Mouse (Mus musculus): Measurements from ENCODE around the gene Macrod2. TPM values are rescaled to one million over a fixed set of nuclear protein-coding genes. Genes with fewer than 3 reads are reported as not detected.

The Macrod2 gene
- polyA plus RNA-seq, 1 experiment: 16.3 TPM

DNA sequence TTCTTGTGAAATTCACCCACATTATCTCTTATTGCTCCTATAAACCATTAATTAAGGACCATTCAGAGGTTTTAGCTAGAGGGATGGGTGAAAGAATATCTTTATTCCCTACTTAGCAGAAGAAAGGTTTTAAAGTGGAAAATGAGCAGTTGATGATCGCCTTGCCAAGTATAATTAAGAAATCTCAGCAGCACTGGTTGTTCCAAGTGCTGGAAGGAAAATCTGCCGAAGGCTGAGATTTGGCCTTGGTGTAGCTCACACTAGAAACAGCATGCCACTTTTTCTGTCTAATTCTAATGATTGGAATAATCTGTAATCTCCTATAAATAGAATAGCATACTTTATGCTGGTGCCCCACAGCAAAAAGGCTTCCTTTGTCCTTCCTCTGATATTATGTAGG, 993.5 kb downstream of the Macrod2 start:
- Histone ChIP-seq H3K36me3 (ENCODE audit: control insufficient read depth, insufficient read depth, low read length) (no peaks in the 10 kb centered on the region), H3K4me1 (ENCODE audit: control insufficient read depth, insufficient read depth, low read length) (no peaks in the 10 kb centered on the region), H3K27me3 (ENCODE audit: control insufficient read depth, insufficient read depth, low read length) (no peaks in the 10 kb centered on the region), H3K27ac (ENCODE audit: control insufficient read depth, insufficient read depth, low read depth, low read length) (no peak overlapping the region), H3K4me3 (ENCODE audit: control insufficient read depth, low read depth, low read length) (no peak overlapping the region)
- no peak for TF ChIP-seq CTCF (IDR thresholded peaks at IDR 0.05; ENCODE audit: control insufficient read depth, insufficient read depth, insufficient replicate concordance, low read depth, low read length)

DNA sequence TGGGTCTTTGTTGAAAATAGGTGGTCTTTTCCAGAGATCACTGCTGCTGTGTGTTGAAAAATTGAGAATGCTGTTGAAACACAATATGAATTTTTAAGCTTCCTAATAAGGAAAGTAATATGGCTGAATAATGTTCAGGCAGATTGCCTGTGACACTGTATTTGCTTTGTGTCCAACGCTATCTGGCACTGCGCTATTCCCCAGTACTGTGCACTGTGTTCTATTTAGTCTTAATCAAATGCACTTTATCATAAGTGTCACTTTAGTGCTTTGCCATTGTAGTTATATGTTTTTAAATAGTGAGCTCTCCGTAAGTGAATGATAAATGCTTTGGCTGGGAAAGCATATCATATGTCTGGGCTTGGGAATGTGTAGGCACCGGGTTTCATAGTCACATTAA, 996.1 kb downstream of the Macrod2 start:
- Histone ChIP-seq H3K27ac (ENCODE audit: control insufficient read depth, insufficient read depth, low read depth, low read length) (no peak overlapping the region), H3K4me3 (ENCODE audit: control insufficient read depth, low read depth, low read length) (no peak overlapping the region), H3K36me3 (ENCODE audit: control insufficient read depth, insufficient read depth, low read length) (no peaks in the 10 kb centered on the region), H3K27me3 (ENCODE audit: control insufficient read depth, insufficient read depth, low read length) (no peaks in the 10 kb centered on the region), H3K4me1 (ENCODE audit: control insufficient read depth, insufficient read depth, low read length) (no peaks in the 10 kb centered on the region)
- TF ChIP-seq POLR2A (IDR thresholded peaks at IDR 0.05; ENCODE audit: control insufficient read depth, low read depth, low read length): no peak

DNA sequence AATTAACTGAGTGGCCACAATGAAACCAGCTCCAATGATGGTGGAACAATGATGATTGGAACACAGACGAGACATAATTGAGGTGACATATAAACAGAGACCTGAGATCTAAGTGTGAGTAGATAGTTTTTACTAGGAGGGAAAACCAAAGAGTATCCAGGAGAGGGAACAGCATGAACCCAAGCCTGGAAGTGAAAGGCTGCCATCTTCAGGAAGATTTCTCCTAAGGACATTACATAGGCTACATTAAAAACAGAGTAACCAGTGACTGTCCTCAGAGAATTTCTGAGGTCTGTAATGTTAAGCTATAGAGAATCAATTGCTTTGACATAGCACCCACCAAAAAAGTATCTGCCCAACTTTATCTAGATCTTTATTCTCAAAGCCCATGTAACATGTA, 999.7 kb downstream of the Macrod2 start:
- Histone ChIP-seq H3K27me3 (ENCODE audit: control insufficient read depth, insufficient read depth, low read length) (no peaks in the 10 kb centered on the region), H3K4me1 (ENCODE audit: control insufficient read depth, insufficient read depth, low read length) (no peaks in the 10 kb centered on the region), H3K27ac (ENCODE audit: control insufficient read depth, insufficient read depth, low read depth, low read length) (no peak overlapping the region), H3K36me3 (ENCODE audit: control insufficient read depth, insufficient read depth, low read length) (no peaks in the 10 kb centered on the region), H3K4me3 (ENCODE audit: control insufficient read depth, low read depth, low read length) (no peak overlapping the region)
- TF ChIP-seq CTCF (IDR thresholded peaks at IDR 0.05; ENCODE audit: control insufficient read depth, insufficient read depth, insufficient replicate concordance, low read depth, low read length): no peak
- no peak for TF ChIP-seq POLR2A (IDR thresholded peaks at IDR 0.05; ENCODE audit: control insufficient read depth, low read depth, low read length)

GRCm38 (mm10) chr2:141408766-141409165, 1013.7 kb downstream of the Macrod2 start:
- Histone ChIP-seq H3K36me3 (ENCODE audit: control insufficient read depth, insufficient read depth, low read length) (no peaks in the 10 kb centered on the region), H3K27ac (ENCODE audit: control insufficient read depth, insufficient read depth, low read depth, low read length) (no peak overlapping the region), H3K27me3 (ENCODE audit: control insufficient read depth, insufficient read depth, low read length) (no peaks in the 10 kb centered on the region), H3K4me1 (ENCODE audit: control insufficient read depth, insufficient read depth, low read length) (no peaks in the 10 kb centered on the region), H3K4me3 (ENCODE audit: control insufficient read depth, low read depth, low read length) (no peak overlapping the region)
- TF ChIP-seq POLR2A (IDR thresholded peaks at IDR 0.05; ENCODE audit: control insufficient read depth, low read depth, low read length) (no peak), CTCF (IDR thresholded peaks at IDR 0.05; ENCODE audit: control insufficient read depth, insufficient read depth, insufficient replicate concordance, low read depth, low read length) (no peak)

GRCm38 (mm10) chr2:141416436-141416835, 1021.3 kb downstream of the Macrod2 start:
- H3K27me3 ChIP-seq (ENCODE audit: control insufficient read depth, insufficient read depth, low read length): no peaks in the 10 kb centered on the region
- no peak overlapping the region for H3K4me3 ChIP-seq (ENCODE audit: control insufficient read depth, low read depth, low read length)
- no peak overlapping the region for H3K27ac ChIP-seq (ENCODE audit: control insufficient read depth, insufficient read depth, low read depth, low read length)
- no peaks in the 10 kb centered on the region for H3K36me3 ChIP-seq (ENCODE audit: control insufficient read depth, insufficient read depth, low read length)
- H3K4me1 ChIP-seq (ENCODE audit: control insufficient read depth, insufficient read depth, low read length): no peaks in the 10 kb centered on the region
- TF ChIP-seq CTCF (IDR thresholded peaks at IDR 0.05; ENCODE audit: control insufficient read depth, insufficient read depth, insufficient replicate concordance, low read depth, low read length) (no peak), POLR2A (IDR thresholded peaks at IDR 0.05; ENCODE audit: control insufficient read depth, low read depth, low read length) (no peak)

DNA sequence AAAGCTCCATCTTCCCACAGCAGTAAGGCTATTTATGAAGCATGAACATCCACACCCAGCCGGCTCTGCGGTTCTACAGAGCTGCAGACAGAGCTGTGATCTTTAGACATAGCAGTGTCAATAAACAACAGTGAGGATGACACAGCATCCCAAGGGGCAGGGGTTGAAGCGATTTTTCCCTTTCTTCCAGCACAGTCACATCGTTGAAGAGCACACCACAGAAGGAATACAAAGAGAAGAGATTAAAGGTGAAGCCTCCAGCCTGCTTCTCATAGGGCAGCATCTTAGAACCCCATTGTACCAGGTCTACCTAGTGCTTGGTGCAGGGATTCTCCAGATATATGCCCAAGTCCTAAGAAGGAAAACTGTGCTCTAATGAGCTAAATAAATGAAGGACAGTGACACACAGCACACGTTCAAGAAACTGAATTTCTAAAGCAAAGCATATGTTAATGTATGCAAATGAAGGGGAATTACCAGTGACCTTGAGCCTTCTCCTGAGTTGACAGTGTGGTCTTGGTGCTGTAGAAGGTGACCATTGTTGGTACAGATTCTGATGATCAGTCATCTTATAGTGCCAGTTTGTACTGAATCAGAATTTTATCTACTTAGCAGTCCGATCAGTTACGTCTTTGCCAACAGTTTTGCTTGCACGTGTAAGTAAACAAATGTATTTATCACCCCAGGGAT, 1021.9 kb downstream of the Macrod2 start:
- Histone ChIP-seq H3K4me3 (ENCODE audit: control insufficient read depth, low read depth, low read length) (no peak overlapping the region), H3K36me3 (ENCODE audit: control insufficient read depth, insufficient read depth, low read length) (no peaks in the 10 kb centered on the region), H3K4me1 (ENCODE audit: control insufficient read depth, insufficient read depth, low read length) (no peaks in the 10 kb centered on the region), H3K27me3 (ENCODE audit: control insufficient read depth, insufficient read depth, low read length) (no peaks in the 10 kb centered on the region), H3K27ac (ENCODE audit: control insufficient read depth, insufficient read depth, low read depth, low read length) (no peak overlapping the region)
- TF ChIP-seq CTCF (IDR thresholded peaks at IDR 0.05; ENCODE audit: control insufficient read depth, insufficient read depth, insufficient replicate concordance, low read depth, low read length) (no peak), POLR2A (IDR thresholded peaks at IDR 0.05; ENCODE audit: control insufficient read depth, low read depth, low read length) (no peak)

DNA sequence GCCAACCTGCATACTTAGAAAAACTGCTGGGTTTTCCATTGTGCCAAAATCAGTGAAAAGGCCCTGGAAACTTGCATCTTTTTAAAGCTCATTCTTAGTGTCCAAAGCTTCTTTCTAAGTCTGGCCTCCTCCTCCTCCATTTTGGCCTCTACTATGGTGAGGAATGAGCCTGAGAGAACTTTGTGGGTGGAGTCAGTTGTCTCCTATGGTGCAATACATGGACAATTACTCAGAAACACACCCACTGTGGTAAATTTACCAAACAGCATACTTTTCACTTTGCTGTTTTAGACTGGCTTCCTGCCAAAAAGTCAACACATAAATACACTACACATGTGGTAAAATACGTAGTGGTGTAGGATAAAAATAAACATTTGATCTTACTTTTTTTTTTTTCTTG, 1024.7 kb downstream of the Macrod2 start:
- H3K4me3 ChIP-seq (ENCODE audit: control insufficient read depth, low read depth, low read length): no peak overlapping the region
- no peak overlapping the region for H3K27ac ChIP-seq (ENCODE audit: control insufficient read depth, insufficient read depth, low read depth, low read length)
- no peaks in the 10 kb centered on the region for H3K36me3 ChIP-seq (ENCODE audit: control insufficient read depth, insufficient read depth, low read length)
- TF ChIP-seq POLR2A (IDR thresholded peaks at IDR 0.05; ENCODE audit: control insufficient read depth, low read depth, low read length): no peak
- no peak for TF ChIP-seq CTCF (IDR thresholded peaks at IDR 0.05; ENCODE audit: control insufficient read depth, insufficient read depth, insufficient replicate concordance, low read depth, low read length)
- H3K27me3 ChIP-seq (ENCODE audit: control insufficient read depth, insufficient read depth, low read length): no peaks in the 10 kb centered on the region
- no peaks in the 10 kb centered on the region for H3K4me1 ChIP-seq (ENCODE audit: control insufficient read depth, insufficient read depth, low read length)

DNA sequence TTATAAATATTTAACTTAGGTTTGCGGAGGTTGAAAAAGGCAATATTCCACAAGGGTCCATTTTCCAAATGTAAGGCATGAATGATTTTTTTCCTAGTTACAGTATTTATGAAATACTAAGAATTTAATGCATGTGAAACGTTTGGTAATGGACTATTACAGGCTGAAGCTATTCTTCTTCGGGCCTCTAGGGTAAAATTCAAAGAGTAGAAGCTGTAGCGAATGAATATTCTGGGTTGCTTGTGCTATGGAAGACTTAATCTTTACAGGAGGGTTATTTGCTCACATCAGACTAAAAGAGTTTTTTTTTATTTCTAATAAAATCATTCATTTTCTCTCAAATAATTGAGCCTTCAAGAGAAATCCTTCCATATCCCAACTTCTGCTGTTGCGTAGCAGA, 1039.0 kb downstream of the Macrod2 start:
- H3K27ac ChIP-seq (ENCODE audit: control insufficient read depth, insufficient read depth, low read depth, low read length): no peak overlapping the region
- H3K4me1 ChIP-seq (ENCODE audit: control insufficient read depth, insufficient read depth, low read length): no peaks in the 10 kb centered on the region
- H3K36me3 ChIP-seq (ENCODE audit: control insufficient read depth, insufficient read depth, low read length): no peaks in the 10 kb centered on the region
- H3K4me3 ChIP-seq (ENCODE audit: control insufficient read depth, low read depth, low read length): no peak overlapping the region
- no peaks in the 10 kb centered on the region for H3K27me3 ChIP-seq (ENCODE audit: control insufficient read depth, insufficient read depth, low read length)
- TF ChIP-seq POLR2A (IDR thresholded peaks at IDR 0.05; ENCODE audit: control insufficient read depth, low read depth, low read length) (no peak), CTCF (IDR thresholded peaks at IDR 0.05; ENCODE audit: control insufficient read depth, insufficient read depth, insufficient replicate concordance, low read depth, low read length) (no peak)

Measured in testis, adult 2 months (tissue).